Mouse (Mus musculus) cerebellum, adult 2 months (tissue): Measurements from ENCODE around the gene Tnfaip2.

Experiments
- CTCF ChIP-seq: fragments of 200-500 bp; IDR thresholded peaks from 2 replicates; pipeline ENCODE4 v1.5.1; 2011; ENCODE audit warnings: low read depth, mild to moderate bottlenecking, control low read depth, low read length, moderate library complexity, borderline replicate concordance; ENCODE audit not compliant: insufficient read depth
- POLR2A ChIP-seq: fragments of 200-500 bp; IDR thresholded peaks from 2 replicates; pipeline ENCODE4 v1.6.1; 2011; ENCODE audit warnings: low read length, control low read depth, borderline replicate concordance; ENCODE audit not compliant: insufficient read depth

DNA sequence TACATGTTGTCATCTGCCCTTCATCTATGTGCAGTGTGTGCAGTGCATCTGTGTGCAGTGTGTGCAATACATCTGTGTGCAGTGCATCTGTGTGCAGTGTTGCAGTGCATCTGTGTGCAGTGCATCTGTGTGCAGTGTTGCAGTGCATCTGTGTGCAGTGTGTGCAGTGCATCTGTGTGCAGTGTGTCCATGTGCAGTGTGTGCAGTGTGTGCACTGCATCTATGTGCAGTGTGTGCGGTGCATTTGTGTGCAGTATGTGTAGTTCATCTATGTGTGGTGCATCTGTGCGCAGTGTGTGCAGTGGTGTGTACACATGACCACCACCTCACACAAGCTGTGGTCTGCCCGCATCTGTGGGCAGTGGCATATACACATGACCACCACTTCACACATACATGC, 24.1 kb downstream of the Tnfaip2 start:
- TF ChIP-seq CTCF (no peak), POLR2A (no peak)
